Mouse (Mus musculus): ENCODE results near the gene Myrfl. TPM values are rescaled to one million over a fixed set of nuclear protein-coding genes. Genes with fewer than 3 reads are reported as not detected.

Myrfl gene
- total RNA-seq, 2 experiments from 2014 or later, result 0.15 TPM; not detected in 1

- DNase-seq (ENCODE audit: low spot score in 2 of 2), result no peak
These were observed 68.6 kb downstream of the Myrfl start for GRCm38 (mm10) chr10:116828099-116828498.

- DNase-seq (ENCODE audit: low spot score in 2 of 2), result no peak
These were observed 69.4 kb downstream of the Myrfl start for GRCm38 (mm10) chr10:116827306-116827705.

DNA sequence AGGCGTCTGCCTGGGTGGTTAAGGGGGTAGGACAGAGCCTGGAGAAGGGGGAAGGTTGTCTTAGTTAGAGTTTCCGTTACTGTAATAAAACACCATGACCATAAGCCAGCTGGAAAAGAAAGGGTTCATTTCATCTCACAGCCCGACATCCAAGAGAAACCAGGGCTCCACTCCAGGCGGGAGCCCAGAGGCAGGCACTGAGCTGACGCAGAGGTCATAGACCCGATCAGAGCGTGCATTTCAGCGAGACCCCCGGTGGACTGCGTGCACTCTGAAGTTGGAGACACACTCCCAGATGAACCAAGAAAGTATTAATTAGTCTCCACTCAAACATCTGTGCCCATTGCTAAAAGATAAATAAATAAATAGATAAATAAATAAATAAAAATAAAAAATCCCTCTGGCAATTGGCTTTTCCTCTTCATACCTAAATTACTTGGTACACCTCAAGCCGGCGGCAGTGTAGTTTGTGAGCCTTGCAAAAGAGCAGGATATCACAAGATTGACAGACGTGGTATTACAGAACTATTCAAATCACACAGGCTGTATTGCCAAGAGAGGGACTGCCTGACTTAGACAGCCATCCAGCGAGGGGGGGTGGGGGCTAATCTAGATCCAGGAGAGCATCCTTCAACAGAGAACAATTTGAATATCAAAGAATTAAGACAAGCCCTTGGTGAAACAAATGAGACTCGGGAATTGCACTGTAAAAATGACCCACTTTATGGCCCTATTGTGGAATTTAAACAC lies 81.2 kb downstream of the Myrfl start:
- DNase-seq (ENCODE audit: low spot score in 2 of 2), result no peak

- no peak for DNase-seq (ENCODE audit: low spot score in 2 of 2)
These were observed 83.6 kb downstream of the Myrfl start for GRCm38 (mm10) chr10:116813150-116813549.

- no peak for DNase-seq (ENCODE audit: low spot score in 2 of 2)
These were observed 86.0 kb downstream of the Myrfl start for GRCm38 (mm10) chr10:116810738-116811137.

DNA sequence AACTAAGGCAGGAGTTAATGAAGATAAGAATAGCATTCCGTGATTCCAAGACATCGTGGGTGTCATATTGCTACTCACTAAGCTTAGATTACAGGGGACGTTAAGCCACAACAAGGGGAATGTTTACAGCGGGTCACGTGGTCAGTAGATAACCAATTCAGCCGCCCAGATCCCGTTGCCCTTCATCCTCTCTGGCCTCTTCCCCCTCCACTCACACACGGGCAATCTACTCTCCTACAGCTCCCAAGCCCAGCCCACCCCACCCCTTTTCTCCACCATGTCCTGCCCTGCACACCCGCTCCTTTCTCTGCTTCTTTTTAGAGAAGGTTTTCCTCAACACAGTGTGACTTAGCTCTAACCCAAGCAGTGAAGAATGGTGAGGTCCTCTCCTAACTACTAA lies 87.3 kb downstream of the Myrfl start:
- no peak for DNase-seq (ENCODE audit: low spot score in 2 of 2)

GRCm38 (mm10) chr10:116808556-116809353 lies 88.0 kb downstream of the Myrfl start:
- no peak for DNase-seq (ENCODE audit: low spot score in 2 of 2)

DNA sequence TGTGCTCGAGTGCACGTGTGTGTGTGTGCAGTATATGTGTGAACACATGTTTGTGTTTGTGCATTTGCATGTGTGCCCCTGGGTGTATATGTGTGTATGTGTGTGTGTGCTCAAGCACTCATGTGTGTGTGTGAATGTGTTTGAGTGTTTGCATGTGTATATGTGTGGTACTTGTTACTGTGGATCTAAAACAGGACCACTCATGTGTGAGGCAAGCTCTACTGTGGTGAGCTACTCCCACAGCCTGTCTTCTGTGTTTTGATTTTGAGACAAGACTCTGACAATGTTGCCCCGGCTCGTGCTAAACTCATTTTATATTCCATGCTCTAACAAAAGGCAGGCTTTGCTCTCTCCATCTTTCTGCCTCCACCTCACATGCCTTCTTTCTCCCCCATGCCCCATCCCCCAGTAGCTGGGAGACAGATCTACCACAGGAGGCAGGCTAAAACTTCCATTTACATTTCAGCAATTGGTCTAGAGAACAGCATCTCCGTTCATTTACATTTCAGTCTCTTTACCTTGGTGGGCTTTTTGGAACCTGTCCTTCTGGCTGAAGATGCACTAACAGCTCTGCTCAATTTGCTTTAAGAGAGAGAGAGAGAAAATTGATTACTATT lies 94.4 kb downstream of the Myrfl start:
- no peak for DNase-seq (ENCODE audit: low spot score in 2 of 2)

GRCm38 (mm10) chr10:116801281-116801680 lies 95.4 kb downstream of the Myrfl start:
- DNase-seq (ENCODE audit: low spot score in 2 of 2), result no peak

DNA sequence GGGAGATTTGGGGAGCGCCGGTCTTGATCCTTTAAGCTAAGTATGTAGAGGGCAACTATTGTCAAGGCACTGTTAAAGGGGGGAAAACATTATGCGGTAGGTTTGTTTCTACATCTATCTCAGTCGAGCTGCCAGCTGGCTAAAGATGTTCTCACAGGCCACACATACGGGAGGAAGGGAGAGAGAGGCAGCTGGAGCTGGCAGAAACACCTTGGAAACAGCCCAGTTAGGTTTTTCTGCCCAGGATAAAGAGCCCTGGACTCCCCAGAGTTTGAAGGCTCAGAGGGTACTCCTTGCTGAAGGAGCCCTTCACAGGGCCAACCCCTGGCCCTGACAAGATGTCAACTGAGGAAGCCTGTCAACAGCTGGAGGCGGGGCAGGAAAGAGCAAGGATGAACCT lies 100.7 kb downstream of the Myrfl start:
- no peak for DNase-seq (ENCODE audit: low spot score in 2 of 2)

DNA sequence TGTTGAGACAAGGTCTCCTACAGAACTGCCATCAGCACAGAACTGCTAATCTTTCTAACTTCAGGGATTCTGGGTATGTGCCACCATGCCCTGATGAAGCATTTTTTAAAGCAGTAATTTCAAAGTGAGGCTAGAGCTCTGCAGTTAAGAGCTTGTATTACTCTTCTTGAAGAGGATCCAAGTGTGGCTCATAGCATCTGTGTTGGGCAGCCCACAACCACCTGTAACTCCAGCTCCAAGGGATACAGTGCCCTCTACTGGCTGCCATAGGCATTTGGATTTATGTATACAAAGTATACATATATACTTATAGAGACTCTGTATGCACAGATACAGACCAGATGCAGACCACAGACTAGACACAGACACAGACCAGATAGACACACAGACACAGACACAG lies 107.6 kb downstream of the Myrfl start:
- DNase-seq (ENCODE audit: low spot score in 2 of 2), result peak; percentile 11 to 66

- DNase-seq (ENCODE audit: low spot score in 2 of 2), result peak in 1 of 2 experiments; percentile 43
These were observed 108.3 kb downstream of the Myrfl start for GRCm38 (mm10) chr10:116788431-116788830.

DNA sequence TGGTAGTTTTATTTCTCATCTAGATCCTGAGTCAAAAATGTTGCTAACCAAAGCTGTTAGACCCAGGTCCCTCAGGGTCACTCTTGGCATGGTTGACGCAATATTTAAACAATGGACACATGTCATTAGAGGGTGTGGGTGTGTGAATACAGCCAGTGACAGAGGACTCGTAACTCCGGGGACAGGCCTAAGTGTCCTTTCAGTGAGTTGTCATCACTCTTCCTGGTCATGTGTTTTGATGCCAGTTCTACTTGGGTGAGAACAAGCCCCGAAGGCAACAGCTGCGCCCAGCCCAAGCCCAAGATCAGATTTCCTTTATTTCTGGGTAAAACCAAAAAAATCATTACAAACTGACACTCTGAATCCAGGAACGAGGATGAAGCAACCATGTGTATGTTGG lies 112.6 kb downstream of the Myrfl start:
- DNase-seq (ENCODE audit: low spot score in 2 of 2), result no peak

DNA sequence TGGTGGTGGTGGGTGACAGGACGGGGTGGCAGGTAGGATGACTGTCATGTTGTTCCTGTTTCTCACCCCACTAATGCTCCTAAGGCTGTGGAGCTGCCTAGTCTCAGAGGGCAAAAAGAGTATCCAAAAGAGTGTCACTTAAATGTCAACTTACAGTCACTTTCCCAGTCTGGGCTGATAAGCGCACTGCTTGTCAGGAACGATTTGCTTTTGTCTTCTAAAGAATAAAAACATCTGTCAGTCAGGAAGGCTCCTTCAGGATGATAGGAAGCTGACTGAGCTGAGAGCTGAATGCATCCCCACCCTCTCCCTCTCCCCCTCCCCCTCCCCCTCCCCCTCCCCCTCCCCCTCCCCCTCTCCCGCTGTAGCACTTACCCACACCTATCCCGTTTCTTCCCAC lies 113.7 kb downstream of the Myrfl start:
- no peak for DNase-seq (ENCODE audit: low spot score in 2 of 2)

GRCm38 (mm10) chr10:116777947-116778346 lies 118.8 kb downstream of the Myrfl start:
- DNase-seq (ENCODE audit: low spot score in 2 of 2), result no peak

DNA sequence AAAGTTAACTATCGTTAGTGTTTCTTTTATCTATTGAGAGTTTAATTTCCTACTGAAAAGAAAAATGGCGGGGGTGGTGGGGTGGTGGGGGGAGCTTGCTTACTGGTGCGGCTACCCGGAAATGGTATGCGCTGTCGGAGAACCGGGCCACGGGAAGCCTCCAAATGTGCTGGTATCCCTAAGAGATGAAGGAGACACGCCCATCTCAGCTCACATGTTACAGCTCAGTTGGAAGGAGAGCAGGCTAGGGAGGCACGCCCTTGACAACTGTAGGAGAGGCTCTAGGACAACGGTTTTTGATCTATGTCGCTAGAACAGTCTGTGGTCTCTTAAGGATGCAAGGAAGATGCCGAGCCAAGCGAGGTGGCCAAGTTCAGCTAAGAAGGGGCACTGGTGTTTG lies 119.9 kb downstream of the Myrfl start:
- DNase-seq (ENCODE audit: low spot score in 2 of 2), result no peak

- DNase-seq (ENCODE audit: low spot score in 2 of 2), result no peak
These were observed 122.6 kb downstream of the Myrfl start for GRCm38 (mm10) chr10:116773846-116774750.

- DNase-seq (ENCODE audit: low spot score in 2 of 2), result no peak
These were observed 125.3 kb downstream of the Myrfl start for GRCm38 (mm10) chr10:116771215-116771935.

DNA sequence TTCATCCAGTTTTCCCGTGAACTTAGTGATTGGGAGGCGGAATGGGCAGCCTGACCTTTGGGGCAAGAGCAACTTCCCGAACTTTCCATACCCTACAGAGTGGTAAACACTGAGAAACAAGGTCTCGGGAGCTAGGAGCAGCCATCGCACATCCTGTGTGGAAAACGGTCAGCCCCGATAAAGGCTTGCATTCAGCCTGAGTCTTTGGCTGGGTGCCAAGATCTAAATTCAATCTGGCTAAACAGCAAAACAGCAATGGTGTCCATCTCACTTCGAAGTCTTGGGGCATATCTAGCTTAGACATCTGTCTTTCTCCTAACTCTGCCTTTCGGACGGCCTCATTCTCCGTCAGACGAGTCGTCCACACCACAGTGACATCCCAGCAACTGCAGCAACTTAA lies 128.1 kb downstream of the Myrfl start:
- DNase-seq (ENCODE audit: low spot score in 2 of 2), result no peak

DNA sequence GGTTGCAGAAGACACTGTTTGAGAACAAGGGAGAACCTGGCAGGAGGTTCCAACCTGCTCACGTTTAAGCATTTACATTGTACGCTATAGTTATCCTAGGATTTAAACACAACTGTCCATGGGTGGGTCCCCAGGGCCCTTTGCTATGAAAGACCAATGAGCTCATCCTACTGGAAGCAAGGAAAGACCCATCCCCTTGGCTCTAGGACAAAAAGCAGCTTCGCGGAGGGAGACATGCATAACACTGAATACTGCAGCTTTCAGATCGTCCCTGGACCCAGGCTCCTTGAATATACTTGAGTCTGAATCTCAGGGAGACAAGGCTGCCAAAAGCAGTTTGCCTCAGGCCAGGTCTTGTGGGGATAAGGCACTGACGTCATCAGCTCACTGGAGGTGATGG lies 130.2 kb downstream of the Myrfl start:
- DNase-seq (ENCODE audit: low spot score in 2 of 2), result no peak

Measured in layer of hippocampus, adult 18-20 months (tissue).